Mouse (Mus musculus): Measurements from ENCODE around the gene Smdt1. TPM values are rescaled to one million over a fixed set of nuclear protein-coding genes. Genes with fewer than 3 reads are reported as not detected.

Smdt1 gene
- polyA plus RNA-seq, 1 experiment from 2014 or later: 151 TPM

GRCm38 (mm10) chr15:82346580-82347302 is 8.0 kb downstream of the Smdt1 start:
- Histone ChIP-seq H3K4me1 (ENCODE audit: insufficient read depth) (peaks cover 71% of the 10 kb centered on the region), H3K27ac (ENCODE audit: low read depth) (peak overlapping the region; percentile 92), H3K4me2 (ENCODE audit: low read depth, low read length) (peak overlapping the region; percentile 91), H3K9ac (replicated peaks) (peak overlapping the region; percentile 81), H3K36me3 (replicated peaks; ENCODE audit: insufficient read depth, low read length) (peaks cover 44% of the 10 kb centered on the region), H3K9me3 (ENCODE audit: low read length) (no peaks in the 10 kb centered on the region), H3K4me3 (ENCODE audit: low read depth, low read length) (peak overlapping the region; percentile 73), H3K27me3 (ENCODE audit: insufficient read depth, low read length) (no peaks in the 10 kb centered on the region)
- ATAC-seq (no peak), DNase-seq (no peak)
- WGBS (ENCODE audit: insufficient replicate concordance): 30% methylated on average over 14 of the region's 14 CpGs
- TF ChIP-seq CTCF (IDR thresholded peaks at IDR 0.05; ENCODE audit: low read depth) (peak; percentile 36), EP300 (IDR thresholded peaks at IDR 0.05; ENCODE audit: low read depth) (no peak)

- WGBS (ENCODE audit: insufficient replicate concordance): 62% methylated on average over 4 of the region's 4 CpGs
- peak overlapping the region; percentile 81 for H3K9ac ChIP-seq (replicated peaks)
- H3K36me3 ChIP-seq (replicated peaks; ENCODE audit: insufficient read depth, low read length): peaks cover 44% of the 10 kb centered on the region
- H3K4me2 ChIP-seq (ENCODE audit: low read depth, low read length): peak overlapping the region; percentile 91
- peak overlapping the region; percentile 73 for H3K4me3 ChIP-seq (ENCODE audit: low read depth, low read length)
- H3K27ac ChIP-seq (ENCODE audit: low read depth): peak overlapping the region; percentile 92
- no peaks in the 10 kb centered on the region for H3K27me3 ChIP-seq (ENCODE audit: insufficient read depth, low read length)
- no peak for TF ChIP-seq CTCF (IDR thresholded peaks at IDR 0.05; ENCODE audit: low read depth)
- no peak for TF ChIP-seq EP300 (IDR thresholded peaks at IDR 0.05; ENCODE audit: low read depth)
- ATAC-seq (no peak), DNase-seq (no peak)
- H3K4me1 ChIP-seq (ENCODE audit: insufficient read depth): peaks cover 67% of the 10 kb centered on the region
- no peaks in the 10 kb centered on the region for H3K9me3 ChIP-seq (ENCODE audit: low read length)
These were observed 8.5 kb downstream of the Smdt1 start for GRCm38 (mm10) chr15:82347303-82347676.

GRCm38 (mm10) chr15:82347852-82348251 is 9.1 kb downstream of the Smdt1 start:
- H3K4me3 ChIP-seq (ENCODE audit: low read depth, low read length): no peak overlapping the region; the same call in 1 of the 2 replicates
- H3K27me3 ChIP-seq (ENCODE audit: insufficient read depth, low read length): no peaks in the 10 kb centered on the region
- H3K9me3 ChIP-seq (ENCODE audit: low read length): no peaks in the 10 kb centered on the region
- H3K27ac ChIP-seq (ENCODE audit: low read depth): peak overlapping the region; percentile 92; the same call in 1 of the 2 replicates
- DNase-seq (no peak), ATAC-seq (no peak)
- peak overlapping the region; percentile 91 for H3K4me2 ChIP-seq (ENCODE audit: low read depth, low read length)
- H3K4me1 ChIP-seq (ENCODE audit: insufficient read depth): peaks cover 65% of the 10 kb centered on the region
- TF ChIP-seq EP300 (IDR thresholded peaks at IDR 0.05; ENCODE audit: low read depth) (no peak), CTCF (IDR thresholded peaks at IDR 0.05; ENCODE audit: low read depth) (no peak)
- WGBS (ENCODE audit: insufficient replicate concordance): 89% methylated on average over 12 of the region's 12 CpGs
- no peak overlapping the region for H3K9ac ChIP-seq (replicated peaks)
- peaks cover 44% of the 10 kb centered on the region for H3K36me3 ChIP-seq (replicated peaks; ENCODE audit: insufficient read depth, low read length)

- TF ChIP-seq CTCF (IDR thresholded peaks at IDR 0.05; ENCODE audit: low read depth): no peak
- no peak for TF ChIP-seq EP300 (IDR thresholded peaks at IDR 0.05; ENCODE audit: low read depth)
- no peak overlapping the region for H3K9ac ChIP-seq (replicated peaks)
- peak overlapping the region; percentile 91; the same call in 1 of the 2 replicates for H3K4me2 ChIP-seq (ENCODE audit: low read depth, low read length)
- no peak overlapping the region; the same call in 1 of the 2 replicates for H3K27ac ChIP-seq (ENCODE audit: low read depth)
- H3K36me3 ChIP-seq (replicated peaks; ENCODE audit: insufficient read depth, low read length): peaks cover 40% of the 10 kb centered on the region
- H3K27me3 ChIP-seq (ENCODE audit: insufficient read depth, low read length): no peaks in the 10 kb centered on the region
- no peak overlapping the region for H3K4me3 ChIP-seq (ENCODE audit: low read depth, low read length)
- DNase-seq (no peak), ATAC-seq (no peak)
- peaks cover 65% of the 10 kb centered on the region for H3K4me1 ChIP-seq (ENCODE audit: insufficient read depth)
- WGBS (ENCODE audit: insufficient replicate concordance): 79% methylated on average over 8 of the region's 8 CpGs
- no peaks in the 10 kb centered on the region for H3K9me3 ChIP-seq (ENCODE audit: low read length)
These were observed 9.7 kb downstream of the Smdt1 start for GRCm38 (mm10) chr15:82348258-82348998.

- Histone ChIP-seq H3K4me3 (ENCODE audit: low read depth, low read length) (no peak overlapping the region), H3K36me3 (replicated peaks; ENCODE audit: insufficient read depth, low read length) (peaks cover 36% of the 10 kb centered on the region), H3K27ac (ENCODE audit: low read depth) (0 out of 2 replicates have a peak overlapping the region, but pooled peaks have one; percentile 3), H3K4me2 (ENCODE audit: low read depth, low read length) (no peak overlapping the region), H3K4me1 (ENCODE audit: insufficient read depth) (peaks cover 60% of the 10 kb centered on the region), H3K9ac (replicated peaks) (no peak overlapping the region), H3K9me3 (ENCODE audit: low read length) (no peaks in the 10 kb centered on the region), H3K27me3 (ENCODE audit: insufficient read depth, low read length) (no peaks in the 10 kb centered on the region)
- TF ChIP-seq EP300 (IDR thresholded peaks at IDR 0.05; ENCODE audit: low read depth): no peak
- TF ChIP-seq CTCF (IDR thresholded peaks at IDR 0.05; ENCODE audit: low read depth): no peak
- DNase-seq (no peak), ATAC-seq (no peak)
- WGBS (ENCODE audit: insufficient replicate concordance): 86% methylated on average over 2 of the region's 2 CpGs
These were observed 10.2 kb downstream of the Smdt1 start for GRCm38 (mm10) chr15:82348999-82349341.

- no peak overlapping the region for H3K4me3 ChIP-seq (ENCODE audit: low read depth, low read length)
- no peak for ATAC-seq
- H3K27ac ChIP-seq (ENCODE audit: low read depth): peak overlapping the region; percentile 88
- 67% methylated on average over 4 of the region's 4 CpGs for WGBS (ENCODE audit: insufficient replicate concordance)
- H3K4me2 ChIP-seq (ENCODE audit: low read depth, low read length): no peak overlapping the region
- H3K4me1 ChIP-seq (ENCODE audit: insufficient read depth): peaks cover 51% of the 10 kb centered on the region
- no peaks in the 10 kb centered on the region for H3K27me3 ChIP-seq (ENCODE audit: insufficient read depth, low read length)
- no peaks in the 10 kb centered on the region for H3K9me3 ChIP-seq (ENCODE audit: low read length)
- TF ChIP-seq CTCF (IDR thresholded peaks at IDR 0.05; ENCODE audit: low read depth): peak; percentile 27; the same call in 1 of the 2 replicates
- TF ChIP-seq EP300 (IDR thresholded peaks at IDR 0.05; ENCODE audit: low read depth): no peak
- peaks cover 33% of the 10 kb centered on the region for H3K36me3 ChIP-seq (replicated peaks; ENCODE audit: insufficient read depth, low read length)
- no peak for DNase-seq
- H3K9ac ChIP-seq (replicated peaks): no peak overlapping the region; the same call in 1 of the 2 replicates
These were observed 11.6 kb downstream of the Smdt1 start for GRCm38 (mm10) chr15:82350349-82350748.
